Mouse (Mus musculus) adrenal gland, postnatal 36 days (tissue): Measurements from ENCODE around the gene 4930402H24Rik. TPM values are rescaled to one million over a fixed set of nuclear protein-coding genes. Genes with fewer than 3 reads are reported as not detected.
A peak's percentile ranks its signal among the peaks of the same experiment; 100 is the strongest.

Experiments
- DNase-seq, 2 experiments: peaks; one replicate each; pipeline ENCODE4 v3.0.0; 2021; ENCODE audit warnings: mixed read lengths in 1 of 2
- long read RNA-seq, 2 experiments: library from polyadenylated mRNA; stranded (forward); transcript quantifications; one replicate each; pipeline ENCODE4 v2.0.0; 2021; ENCODE audit warnings: borderline sequencing depth in 2 of 2
- total RNA-seq, 2 experiments: library from RNA; stranded (reverse); gene quantifications; 2 replicates each; pipeline ENCODE4 v1.2.3; 2021

4930402H24Rik gene
- total RNA-seq, result 10 to 100 TPM; 31.3 to 39.4 TPM
- long read RNA-seq, experiment 1, full-length matches to known transcripts, result 1 of 14 reads
- long read RNA-seq, experiment 1, partial matches to known transcripts, result 2 of 14 reads
- long read RNA-seq, experiment 1, other reads (novel, unspliced or antisense), result 11 of 14 reads
- long read RNA-seq, experiment 2, result 0 reads

GRCm38 (mm10) chr2:130905751-130906583, at the start of gene 4930402H24Rik, which contains the start of gene Atrn:
Gene 4930402H24Rik (minus strand): TSS chr2:130906406.
Gene Atrn (plus strand): TSS chr2:130906495.
- peak; percentile 96 to 98 for DNase-seq

- peak; percentile 87 for DNase-seq
Measured at GRCm38 (mm10) chr2:130950548-130950947, 44.3 kb upstream of the 4930402H24Rik start.

DNA sequence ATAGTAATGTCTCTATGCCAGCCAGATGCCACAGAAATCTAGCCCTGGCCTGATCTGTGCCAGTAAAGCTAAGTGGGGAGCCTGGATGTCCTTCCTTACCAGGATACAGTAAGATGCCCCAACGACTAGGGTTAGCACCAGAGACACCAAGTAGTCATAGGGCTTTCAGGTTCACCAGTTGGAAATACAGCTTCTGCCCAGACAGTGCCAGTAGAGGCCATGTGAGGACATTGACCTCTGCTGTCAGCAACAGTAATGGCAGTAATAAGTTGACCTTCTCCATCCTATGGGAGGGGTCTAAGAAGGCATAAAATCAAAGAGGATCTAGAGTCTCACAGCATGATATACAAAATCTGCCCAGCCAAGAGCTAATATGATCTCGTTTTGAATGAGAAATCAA, 43.6 kb upstream of the 4930402H24Rik start:
- no peak for DNase-seq

- DNase-seq, result peak; percentile 37 to 61
Measured at GRCm38 (mm10) chr2:130932865-130933264, 26.7 kb upstream of the 4930402H24Rik start.

- DNase-seq, result no peak
Measured at GRCm38 (mm10) chr2:130929994-130930393, 23.8 kb upstream of the 4930402H24Rik start.

- DNase-seq, result no peak
Measured at GRCm38 (mm10) chr2:130928530-130928929, 22.3 kb upstream of the 4930402H24Rik start.

- DNase-seq, result no peak
Measured at GRCm38 (mm10) chr2:130928031-130928430, 21.8 kb upstream of the 4930402H24Rik start.

GRCm38 (mm10) chr2:130924950-130925349, 18.7 kb upstream of the 4930402H24Rik start:
- no peak for DNase-seq

DNA sequence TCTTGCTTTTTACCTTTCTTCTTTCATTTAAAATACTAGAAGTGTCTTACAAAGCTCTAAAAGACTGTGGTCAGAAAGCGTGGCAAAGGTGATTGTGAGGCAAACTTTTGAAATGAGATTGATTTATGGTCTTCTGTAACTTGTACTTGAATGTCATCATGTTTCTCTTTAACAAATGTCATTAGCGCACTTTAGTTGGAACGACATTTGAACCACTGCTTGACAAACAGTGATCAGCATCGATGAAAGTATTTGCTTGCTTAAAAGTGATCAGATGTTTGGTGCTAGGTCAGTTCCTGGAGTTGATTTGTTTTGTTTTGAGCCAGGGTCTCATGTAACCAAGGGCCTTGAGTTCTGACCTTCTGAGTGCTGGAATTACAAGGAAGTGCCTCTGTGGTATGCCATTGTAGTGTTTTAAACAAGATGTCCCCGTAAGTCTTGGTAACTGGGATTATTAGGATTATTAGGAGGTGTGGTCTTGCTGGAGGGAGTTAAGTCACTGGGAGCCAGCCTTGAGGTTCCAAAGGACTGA, 12.9 kb upstream of the 4930402H24Rik start:
- DNase-seq, result no peak

DNA sequence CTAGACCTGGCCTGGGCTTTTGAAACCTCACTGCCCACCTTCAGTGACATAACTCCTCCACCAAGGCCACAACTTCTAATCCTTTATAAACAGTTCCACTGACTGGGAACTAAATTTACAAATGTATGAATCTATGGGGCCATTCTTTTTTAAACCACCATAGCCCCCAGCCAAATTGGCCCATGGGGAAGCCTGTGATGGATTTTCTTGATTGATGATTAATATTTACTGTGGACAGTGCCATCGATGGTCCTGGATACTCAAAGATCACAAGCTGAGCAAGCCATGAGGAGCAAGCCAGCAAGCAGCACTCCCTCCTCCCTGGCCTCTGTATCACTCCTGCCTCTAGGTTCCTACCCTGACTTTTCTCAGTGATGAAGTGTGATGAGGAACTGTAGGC, 11.5 kb upstream of the 4930402H24Rik start:
- no peak for DNase-seq

DNA sequence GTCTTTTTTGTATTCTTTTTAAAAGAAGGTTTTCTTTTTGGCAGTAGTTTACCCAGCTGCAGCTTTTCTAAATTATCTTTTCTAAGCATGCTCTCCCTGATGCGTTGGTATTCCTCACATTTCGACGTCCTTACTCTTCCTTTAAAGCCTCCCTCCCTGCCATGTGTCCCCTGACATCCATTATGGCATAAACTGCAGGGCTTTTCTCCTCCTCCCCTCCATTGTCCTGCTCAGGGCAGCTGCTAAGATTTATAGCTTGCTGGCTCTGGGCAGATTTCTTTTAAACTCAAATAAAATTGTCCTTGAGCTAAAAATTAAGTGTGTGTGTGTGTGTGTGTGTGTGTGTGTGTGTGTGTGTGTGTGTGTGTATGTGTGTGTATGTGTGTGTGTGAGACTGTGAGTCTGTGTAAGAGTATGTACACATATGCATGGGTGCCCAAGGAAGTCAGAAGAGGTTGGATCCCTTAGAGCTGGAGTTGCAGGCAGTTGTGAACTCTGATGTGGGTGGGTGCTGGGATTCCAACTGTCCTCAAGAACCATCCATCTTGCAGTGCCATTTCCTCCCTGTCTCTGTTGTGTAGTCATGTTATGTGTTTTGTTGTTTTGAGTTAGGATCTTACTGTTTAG, 10.4 kb upstream of the 4930402H24Rik start:
- peak; percentile 38 to 51 for DNase-seq

- peak in 1 of 2 experiments; percentile 13 for DNase-seq
Measured at GRCm38 (mm10) chr2:130914873-130915272, 8.7 kb upstream of the 4930402H24Rik start.

DNA sequence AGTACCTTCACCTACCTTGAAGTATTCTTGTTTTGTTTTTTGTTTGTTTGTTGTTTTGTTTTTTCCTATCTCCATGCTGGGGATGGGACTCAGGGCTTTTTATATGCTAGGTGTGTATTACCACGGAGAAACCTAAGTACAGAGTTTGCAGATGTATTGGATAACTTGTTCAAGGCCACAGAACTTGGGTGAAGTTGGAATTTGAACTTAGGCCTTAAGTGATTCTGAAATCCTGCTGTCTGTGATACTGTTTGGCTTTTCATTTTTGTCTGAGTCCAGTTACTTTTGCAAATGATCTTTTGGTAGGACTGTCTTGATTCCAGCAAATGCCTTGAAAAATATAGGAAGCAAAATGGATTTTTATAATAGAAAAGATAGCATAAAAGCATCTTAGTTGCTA, 5.5 kb upstream of the 4930402H24Rik start:
- DNase-seq, result no peak

GRCm38 (mm10) chr2:130906584-130907315, 544 bp upstream of the 4930402H24Rik start:
- DNase-seq, result no peak

- DNase-seq, result no peak
Measured at GRCm38 (mm10) chr2:130898783-130899182, 7.4 kb downstream of the 4930402H24Rik start.

- no peak for DNase-seq
Measured at GRCm38 (mm10) chr2:130897856-130898255, 8.3 kb downstream of the 4930402H24Rik start.

DNA sequence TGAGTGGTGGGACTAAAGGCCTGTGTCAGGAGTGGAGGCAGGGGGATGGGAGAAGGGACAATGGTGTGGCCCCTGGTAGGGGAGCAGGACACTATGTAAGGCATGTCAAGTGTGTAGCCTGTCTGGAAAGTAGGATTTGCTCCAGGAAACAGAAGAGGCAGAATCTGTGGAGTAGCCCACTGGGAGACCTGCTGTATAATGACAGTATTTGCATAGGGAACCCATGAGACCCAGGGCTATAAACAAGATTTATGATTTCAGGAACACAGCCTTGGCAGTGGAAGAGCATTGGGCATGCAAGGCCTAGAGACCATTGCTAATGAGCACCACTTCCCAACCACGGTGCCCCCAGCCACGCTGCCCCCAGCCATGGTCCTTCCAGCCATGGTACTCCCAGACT, 9.3 kb downstream of the 4930402H24Rik start:
- no peak for DNase-seq

- no peak for DNase-seq
Measured at GRCm38 (mm10) chr2:130887456-130887855, 18.8 kb downstream of the 4930402H24Rik start.

DNA sequence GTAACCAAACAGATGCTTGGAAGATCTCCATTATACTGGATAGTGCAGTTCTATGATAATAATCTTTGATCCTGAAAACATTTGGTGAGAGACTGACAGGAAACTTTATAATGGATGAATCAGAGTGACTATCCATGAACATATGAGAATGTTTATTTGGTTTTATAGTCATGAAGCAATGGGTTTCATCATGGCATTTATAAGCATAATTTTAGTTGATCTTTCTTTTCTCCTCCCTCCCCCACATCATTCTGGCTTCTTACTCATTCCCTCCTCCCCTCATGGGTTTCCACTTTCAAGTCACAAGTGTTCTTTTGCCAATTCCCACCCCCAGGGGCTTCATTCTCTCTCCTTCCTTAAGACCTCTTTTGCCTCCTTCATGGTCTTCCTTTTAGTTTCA, 19.2 kb downstream of the 4930402H24Rik start:
- no peak for DNase-seq

- no peak for DNase-seq
Measured at GRCm38 (mm10) chr2:130877376-130877775, 28.8 kb downstream of the 4930402H24Rik start.

DNA sequence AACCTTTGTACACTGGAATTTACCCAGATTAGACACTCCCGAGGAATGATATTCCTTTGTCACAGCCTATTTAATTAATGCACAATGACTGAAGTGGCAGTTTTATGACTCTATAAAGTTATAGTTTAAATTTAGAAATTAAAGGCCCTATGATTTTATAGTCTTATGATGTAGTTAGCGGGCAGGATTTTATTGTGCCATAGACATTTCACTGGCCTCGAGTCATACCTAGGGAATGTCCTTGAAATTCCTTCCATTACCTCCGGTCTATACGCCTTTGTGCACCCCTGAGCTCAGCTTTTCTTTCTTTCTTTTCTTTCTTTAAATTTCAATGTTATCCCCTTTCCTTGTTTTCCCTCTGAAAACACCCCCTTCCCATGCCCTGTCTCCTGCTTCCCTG, 35.3 kb downstream of the 4930402H24Rik start:
- no peak for DNase-seq

- DNase-seq, result no peak
Measured at GRCm38 (mm10) chr2:130862091-130862490, 44.1 kb downstream of the 4930402H24Rik start.
